Mouse (Mus musculus): ENCODE measurements around the gene Gm20662.

DNA sequence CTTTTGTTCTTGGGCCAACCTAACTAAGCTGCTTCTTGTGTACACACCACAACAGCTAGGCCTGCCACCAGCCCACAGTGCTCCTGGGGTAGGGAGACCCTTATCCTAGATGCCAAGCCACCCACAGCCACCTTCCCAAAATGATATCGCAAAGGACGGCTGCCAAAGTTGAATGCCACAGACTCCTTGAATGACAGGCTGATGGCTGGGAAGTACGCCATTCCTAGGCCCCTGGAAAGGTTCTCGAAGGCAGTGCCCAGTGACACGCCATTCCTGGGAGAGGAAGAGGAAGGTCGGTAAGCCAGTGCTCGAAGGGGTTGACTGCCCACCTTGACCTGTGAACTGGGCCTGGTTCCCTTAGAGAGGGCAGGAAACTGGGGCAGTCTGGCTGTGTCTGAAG is 73.4 kb downstream of the Gm20662 start:
- TF ChIP-seq CTCF (IDR thresholded peaks at IDR 0.05; ENCODE audit: extremely low read depth, insufficient read depth, insufficient read length, insufficient replicate concordance), result no peak
- TF ChIP-seq POLR2A (IDR thresholded peaks at IDR 0.05; ENCODE audit: low read depth, low read length), result no peak
